ENCODE assay signal across 8 mouse cellular contexts in genomic region chr7:44591348-44592116, GRCm38 (mm10). TPM values are rescaled to one million over a fixed set of nuclear protein-coding genes. Genes with fewer than 3 reads are reported as not detected.
DNase-seq lines count a peak whose midpoint lies in the region; ATAC-seq and TF ChIP-seq lines count a peak whose summit lies in the region.

No protein-coding gene starts in this region.

- intact Hi-C loops in left cerebral cortex, adult 2 months (cut with DNase I), result no loop called here
- intact Hi-C loops in left cerebral cortex, postnatal 4 days (cut with DNase I), result no loop called here

- H3K9me3 ChIP-seq in forebrain, embryonic 10.5 days, result no peaks in the 10 kb centered on the region
- no peaks in the 10 kb centered on the region for H3K9me3 ChIP-seq in limb, embryonic 12.5 days

- peak overlapping the region; percentile 54 for H3K9ac ChIP-seq in limb, embryonic 12.5 days (replicated peaks)

- peaks cover 73% of the 10 kb centered on the region for H3K27me3 ChIP-seq in forebrain, embryonic 10.5 days (ENCODE audit: poor library complexity, severe bottlenecking)
- peaks cover 82% of the 10 kb centered on the region for H3K27me3 ChIP-seq in limb, embryonic 12.5 days
- H3K27me3 ChIP-seq in splenic B cell, adult 2 months (ENCODE audit: control insufficient read depth, insufficient read depth, low read length, poor library complexity, severe bottlenecking), result 0 out of 2 replicates have a peak, but pooled peaks cover 2% of the 10 kb centered on the region

- H3K36me3 ChIP-seq in forebrain, embryonic 10.5 days (replicated peaks), result peaks cover 11% of the 10 kb centered on the region
- no peaks in the 10 kb centered on the region for H3K36me3 ChIP-seq in limb, embryonic 12.5 days
- no peaks in the 10 kb centered on the region for H3K36me3 ChIP-seq in splenic B cell, adult 2 months (ENCODE audit: control insufficient read depth, insufficient read depth, low read length, poor library complexity, severe bottlenecking)

- H3K27ac ChIP-seq in left cerebral cortex, adult 2 months, result peak overlapping the region; percentile 85
- no peak overlapping the region for H3K27ac ChIP-seq in brown adipose tissue, adult 24 weeks (replicated peaks; ENCODE audit: low read depth, low read length)
- peak overlapping the region; percentile 77 for H3K27ac ChIP-seq in forebrain, embryonic 10.5 days
- no peak overlapping the region for H3K27ac ChIP-seq in limb, embryonic 12.5 days

- peaks cover 2% of the 10 kb centered on the region for H3K4me1 ChIP-seq in brown adipose tissue, adult 24 weeks (ENCODE audit: control insufficient read depth, insufficient read depth, insufficient read length, low read length)
- H3K4me1 ChIP-seq in forebrain, embryonic 10.5 days, result peaks cover 79% of the 10 kb centered on the region
- H3K4me1 ChIP-seq in limb, embryonic 12.5 days (replicated peaks), result peaks cover 50% of the 10 kb centered on the region

- no peak for TF ChIP-seq CTCF in left cerebral cortex, adult 2 months (IDR thresholded peaks at IDR 0.05)

- H3K4me3 ChIP-seq in left cerebral cortex, adult 2 months, result peak overlapping the region; percentile 75
- peak overlapping the region; percentile 29 for H3K4me3 ChIP-seq in brown adipose tissue, adult 24 weeks (ENCODE audit: insufficient read depth, low read depth, low read length)
- peak overlapping the region; percentile 74 for H3K4me3 ChIP-seq in forebrain, embryonic 10.5 days
- peak overlapping the region; percentile 63 for H3K4me3 ChIP-seq in limb, embryonic 12.5 days (replicated peaks)

- H3K4me2 ChIP-seq in limb, embryonic 12.5 days, result peak overlapping the region; percentile 99

- no peak for ATAC-seq in limb, embryonic 12.5 days (ENCODE audit: insufficient number of reproducible peaks, insufficient read depth, low FRiP score, low TSS enrichment, low read depth)

- DNase-seq in left cerebral cortex, adult 2 months (ENCODE audit: extremely low spot score in 1 of 2, low spot score in 2 of 2), result peak in 1 of 2 experiments; percentile 41
- DNase-seq in left cerebral cortex, postnatal 4 days, result no peak
- DNase-seq in forebrain, embryonic 10.5 days (ENCODE audit: extremely low spot score, low spot score), result peak; percentile 39
- DNase-seq in splenic B cell, adult 2 months (ENCODE audit: low read depth, low spot score), result peak; percentile 36
- DNase-seq in urinary bladder, postnatal 14 days (ENCODE audit: low spot score), result no peak
- no peak for DNase-seq in thymus, adult 18-20 months

- under 1% methylated on average over 55 of the region's 60 CpGs for WGBS in forebrain, embryonic 10.5 days
- WGBS in limb, embryonic 12.5 days, result under 1% methylated on average over 60 of the region's 60 CpGs

RNA-seq across cellular contexts. Expression of gene Kcnc3, which starts 1.1 kb away (rescaled TPM):
- total RNA-seq in left cerebral cortex, adult 2 months (2021), result 100 to 1,000 TPM; 114 to 122 TPM
- 10 to 100 TPM; 31.0 to 33.0 TPM for total RNA-seq in left cerebral cortex, postnatal 4 days (2021)
- 0.83 TPM in 1 of 2 replicates, not detected in the other for polyA plus RNA-seq in brown adipose tissue, adult 24 weeks (2012; ENCODE audit: insufficient read depth, insufficient read length, missing spikeins)
- 0.80 and 0.84 TPM in 2 replicates for polyA plus RNA-seq in forebrain, embryonic 10.5 days (2016; fragmentation: Nextera tagmentation; extraction: Ambion mirVana)
- polyA plus RNA-seq in limb, embryonic 12.5 days (2016; fragmentation: Nextera tagmentation; extraction: Ambion mirVana), result 0.37 and 0.49 TPM in 2 replicates

RNA-seq across cellular contexts. Expression of gene Napsa, which starts 19.4 kb away (rescaled TPM):
- total RNA-seq in left cerebral cortex, adult 2 months (2021), result under 1 TPM in 1 of 2 experiments, not detected in 1; 0.29 TPM
- total RNA-seq in left cerebral cortex, postnatal 4 days (2021), result under 1 TPM in 1 of 2 experiments, not detected in 1; 0.30 TPM
- polyA plus RNA-seq in brown adipose tissue, adult 24 weeks (2012; ENCODE audit: insufficient read depth, insufficient read length, missing spikeins), result 0.96 TPM in 1 of 2 replicates, not detected in the other
- 0.29 and 0.48 TPM in 2 replicates for polyA plus RNA-seq in forebrain, embryonic 10.5 days (2016; fragmentation: Nextera tagmentation; extraction: Ambion mirVana)
- 0.83 and 1.4 TPM in 2 replicates for polyA plus RNA-seq in limb, embryonic 12.5 days (2016; fragmentation: Nextera tagmentation; extraction: Ambion mirVana)

RNA-seq across cellular contexts. Expression of gene Nr1h2, which starts 37.8 kb away (rescaled TPM):
- total RNA-seq in left cerebral cortex, adult 2 months (2021), result 10 to 100 TPM; 78.4 to 82.5 TPM
- total RNA-seq in left cerebral cortex, postnatal 4 days (2021), result 10 to 100 TPM; 44.4 to 55.0 TPM
- 49.1 and 54.3 TPM in 2 replicates for polyA plus RNA-seq in brown adipose tissue, adult 24 weeks (2012; ENCODE audit: insufficient read depth, insufficient read length, missing spikeins)
- 74.6 and 76.2 TPM in 2 replicates for polyA plus RNA-seq in forebrain, embryonic 10.5 days (2016; fragmentation: Nextera tagmentation; extraction: Ambion mirVana)
- 70.7 and 72.0 TPM in 2 replicates for polyA plus RNA-seq in limb, embryonic 12.5 days (2016; fragmentation: Nextera tagmentation; extraction: Ambion mirVana)

RNA-seq across cellular contexts. Expression of gene Pold1, which starts 42.9 kb away (rescaled TPM):
- 1 to 10 TPM; 8.8 to 9.4 TPM for total RNA-seq in left cerebral cortex, adult 2 months (2021)
- 10 to 100 TPM; 13.6 to 14.4 TPM for total RNA-seq in left cerebral cortex, postnatal 4 days (2021)
- 2.6 and 3.9 TPM in 2 replicates for polyA plus RNA-seq in brown adipose tissue, adult 24 weeks (2012; ENCODE audit: insufficient read depth, insufficient read length, missing spikeins)
- 190 and 195 TPM in 2 replicates for polyA plus RNA-seq in forebrain, embryonic 10.5 days (2016; fragmentation: Nextera tagmentation; extraction: Ambion mirVana)
- 132 and 140 TPM in 2 replicates for polyA plus RNA-seq in limb, embryonic 12.5 days (2016; fragmentation: Nextera tagmentation; extraction: Ambion mirVana)

RNA-seq across cellular contexts. Expression of gene Spib, which starts 59.7 kb away (rescaled TPM):
- under 1 TPM in 1 of 2 experiments, not detected in 1; 0.20 TPM for total RNA-seq in left cerebral cortex, adult 2 months (2021)
- total RNA-seq in left cerebral cortex, postnatal 4 days (2021), result under 1 TPM in 1 of 2 experiments, not detected in 1; 0.20 TPM
- not detected in 2 replicates for polyA plus RNA-seq in brown adipose tissue, adult 24 weeks (2012; ENCODE audit: insufficient read depth, insufficient read length, missing spikeins)
- not detected in 2 replicates for polyA plus RNA-seq in forebrain, embryonic 10.5 days (2016; fragmentation: Nextera tagmentation; extraction: Ambion mirVana)
- 0.22 and 0.34 TPM in 2 replicates for polyA plus RNA-seq in limb, embryonic 12.5 days (2016; fragmentation: Nextera tagmentation; extraction: Ambion mirVana)

Comparison
In these comparisons a context has a peak if more than half of its experiments do, and no peak if none do; other contexts are left out.
1. DNase-seq: peak in forebrain, embryonic 10.5 days (single experiment) and splenic B cell, adult 2 months (single experiment); none in left cerebral cortex, postnatal 4 days (single experiment), urinary bladder, postnatal 14 days (single experiment) and thymus, adult 18-20 months (0 of 2).
2. H3K27ac ChIP-seq: peak in left cerebral cortex, adult 2 months (single experiment) and forebrain, embryonic 10.5 days (single experiment); none in brown adipose tissue, adult 24 weeks (single experiment) and limb, embryonic 12.5 days (single experiment).
3. Peak in every context shown above with its lines, with median percentiles within 50 percentile points of each other: H3K4me3 ChIP-seq.